Mouse (Mus musculus): ENCODE measurements around the gene Ankrd52.

The Ankrd52 gene

DNA sequence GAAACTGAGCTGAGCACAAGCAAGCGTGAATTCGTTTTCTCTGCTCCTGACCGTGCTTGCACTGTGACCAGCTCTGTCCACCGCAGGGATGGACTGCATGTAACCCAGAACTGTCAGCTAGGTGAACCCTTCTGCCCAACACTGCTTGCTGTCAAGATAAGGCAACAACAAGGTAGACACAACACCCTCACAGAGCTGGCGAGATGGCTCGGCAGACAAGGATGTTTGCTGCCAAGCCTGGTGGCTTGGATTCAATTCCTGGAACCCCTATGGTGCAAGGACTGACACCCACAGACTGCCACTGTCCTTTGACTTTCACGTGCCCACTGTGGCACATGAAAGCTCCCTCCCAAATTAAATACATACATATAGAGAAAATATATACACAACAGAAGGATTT lies 27.0 kb downstream of the Ankrd52 start:
- no peak for DNase-seq (ENCODE audit: low spot score)

- no peak for DNase-seq (ENCODE audit: low spot score)
Measured at GRCm38 (mm10) chr10:128408591-128409535, 31.9 kb downstream of the Ankrd52 start.

DNA sequence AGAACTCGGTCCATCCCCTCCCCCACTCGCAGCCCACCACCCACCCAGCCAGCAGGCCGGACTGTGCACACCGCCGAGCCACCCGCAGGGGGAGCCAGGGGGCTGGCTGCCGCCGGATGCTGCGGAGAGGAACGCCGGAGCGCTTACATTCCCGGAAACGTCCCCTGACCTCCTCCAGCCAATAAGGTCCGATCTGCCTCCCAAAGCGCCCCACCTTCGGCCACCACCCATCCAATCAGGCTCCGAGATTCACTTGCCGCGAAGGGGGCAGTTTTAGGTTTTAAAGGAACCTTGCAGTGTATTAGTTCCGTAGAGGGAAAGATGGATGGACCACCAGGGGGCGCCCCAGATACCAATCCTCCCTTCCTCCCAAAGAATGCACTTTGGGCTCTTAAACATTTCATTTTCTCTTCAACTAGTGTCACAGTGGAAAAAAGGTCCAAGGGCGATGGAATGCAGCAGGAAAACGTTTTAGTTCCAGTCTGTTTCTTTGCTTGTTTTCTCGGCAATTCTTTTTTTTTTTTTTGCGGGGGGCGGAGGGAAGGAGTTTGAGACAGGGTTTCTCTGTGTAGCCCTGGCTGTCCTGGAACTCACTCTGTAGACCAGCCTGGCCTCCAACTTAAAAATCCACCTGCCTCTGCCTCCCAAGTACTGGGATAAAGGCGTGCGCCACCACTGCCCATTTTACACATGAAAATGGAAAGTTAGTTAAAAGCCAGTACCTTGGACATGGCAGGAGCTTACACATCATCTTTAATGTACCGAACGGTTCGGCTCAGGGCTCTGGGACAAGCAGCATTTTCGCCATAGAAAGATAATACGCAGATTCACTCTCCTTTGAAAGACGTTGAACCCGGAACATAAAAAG lies 33.0 kb downstream of the Ankrd52 start:
- peak; percentile 98 for DNase-seq (ENCODE audit: low spot score)

DNA sequence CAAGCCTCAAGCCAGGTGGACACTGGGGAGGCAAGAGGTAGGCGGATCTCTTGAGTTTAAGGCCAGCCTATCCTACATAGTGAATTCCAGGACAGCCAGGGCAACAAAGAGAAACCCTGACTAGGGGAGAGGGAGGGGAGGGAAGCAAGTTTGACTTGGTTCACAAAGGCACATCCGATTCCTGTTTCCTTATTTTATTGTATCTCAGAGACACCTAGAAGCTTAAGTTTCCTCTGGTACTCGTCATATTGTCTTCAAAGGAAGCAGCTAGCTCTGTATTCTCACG lies 33.6 kb downstream of the Ankrd52 start:
- DNase-seq (ENCODE audit: low spot score), result no peak

GRCm38 (mm10) chr10:128411211-128412054 lies 34.5 kb downstream of the Ankrd52 start, which contains the start of the genes Nabp2 and Rnf41:
Nabp2 (minus strand) TSS chr10:128411492.
Rnf41 (plus strand) TSS chr10:128411657.
- peak; percentile 98 for DNase-seq (ENCODE audit: low spot score)

DNA sequence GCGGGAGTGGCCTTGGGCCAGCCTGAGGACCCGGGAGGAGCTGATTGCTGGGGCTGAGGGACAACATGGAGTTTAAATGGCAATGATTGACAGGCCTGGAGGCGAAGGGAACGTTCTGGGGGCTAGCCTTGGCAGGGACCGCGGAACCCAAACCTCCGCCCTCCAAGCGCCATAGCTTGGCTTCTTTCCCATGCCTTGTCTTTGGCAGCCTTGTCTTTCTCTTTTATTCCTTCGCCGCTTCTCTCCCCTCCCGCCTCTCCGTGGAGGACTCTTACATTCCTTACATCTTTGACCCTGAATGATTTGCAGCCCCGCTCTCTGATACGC lies 35.1 kb downstream of the Ankrd52 start:
- no peak for DNase-seq (ENCODE audit: low spot score)

DNA sequence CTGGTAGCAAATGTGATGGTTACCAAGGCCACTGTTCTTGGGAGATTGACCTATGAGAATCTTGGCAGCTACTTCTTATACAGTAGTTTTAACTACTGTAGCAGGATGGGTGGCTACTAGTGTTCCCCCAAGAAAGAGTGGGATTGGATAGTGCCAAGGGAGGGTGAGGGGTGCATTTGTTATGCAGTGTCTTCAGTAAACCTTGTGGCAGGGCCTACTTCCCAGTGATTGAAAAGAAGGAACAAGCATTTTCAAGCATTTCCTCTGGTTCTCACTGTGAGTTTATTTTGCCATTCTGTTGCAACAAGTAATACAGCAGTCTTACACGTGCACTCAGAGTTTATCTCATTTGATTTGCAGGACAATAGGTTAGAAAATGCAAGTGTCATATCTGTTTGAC lies 35.6 kb downstream of the Ankrd52 start:
- no peak for DNase-seq (ENCODE audit: low spot score)

- DNase-seq (ENCODE audit: low spot score), result no peak
Measured at GRCm38 (mm10) chr10:128413076-128413475, 36.2 kb downstream of the Ankrd52 start.

DNA sequence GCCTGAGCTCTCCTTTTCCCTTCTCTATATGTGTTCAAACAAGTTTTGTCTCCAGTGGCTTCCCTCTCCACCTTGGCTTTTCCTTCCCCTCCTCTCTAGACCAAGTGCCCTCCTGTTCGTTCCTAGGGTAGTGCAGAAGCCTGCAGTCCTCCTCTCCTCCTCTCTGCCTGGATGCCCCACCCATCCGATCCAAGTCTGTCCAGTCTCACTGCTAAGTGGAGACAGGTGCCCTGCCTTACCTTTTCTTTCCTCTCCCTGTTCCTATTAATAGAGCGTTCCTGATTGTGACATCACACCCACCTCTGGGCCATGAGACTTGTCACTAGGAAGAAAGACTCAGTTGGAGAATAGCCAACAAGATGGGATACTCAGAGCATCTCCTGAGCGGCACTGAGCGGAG lies 37.9 kb downstream of the Ankrd52 start:
- DNase-seq (ENCODE audit: low spot score), result no peak

GRCm38 (mm10) chr10:128422426-128422825 lies 45.5 kb downstream of the Ankrd52 start:
- no peak for DNase-seq (ENCODE audit: low spot score)

DNA sequence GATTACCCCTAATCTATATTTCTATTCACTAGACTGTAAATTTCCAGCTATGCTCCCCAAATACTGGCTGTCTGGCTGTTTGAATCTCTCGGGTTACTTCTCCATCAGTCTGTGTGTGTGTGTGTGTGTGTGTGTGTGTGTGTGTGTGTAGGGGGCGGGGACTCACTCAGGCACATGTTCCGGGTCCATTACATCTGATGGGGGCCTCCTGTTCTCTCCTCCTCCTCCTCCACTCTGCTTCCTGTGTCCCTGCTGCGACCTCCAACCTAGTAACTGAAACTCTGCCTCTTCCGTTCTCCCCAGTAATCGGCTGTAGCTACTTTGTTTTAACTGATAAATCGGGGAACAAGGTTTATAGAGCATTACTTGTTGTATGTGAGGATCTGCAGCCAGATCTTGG lies 47.7 kb downstream of the Ankrd52 start:
- no peak for DNase-seq (ENCODE audit: low spot score)

- no peak for DNase-seq (ENCODE audit: low spot score)
Measured at GRCm38 (mm10) chr10:128425260-128425659, 48.3 kb downstream of the Ankrd52 start.

GRCm38 (mm10) chr10:128429052-128429451 lies 52.1 kb downstream of the Ankrd52 start:
- no peak for DNase-seq (ENCODE audit: low spot score)

DNA sequence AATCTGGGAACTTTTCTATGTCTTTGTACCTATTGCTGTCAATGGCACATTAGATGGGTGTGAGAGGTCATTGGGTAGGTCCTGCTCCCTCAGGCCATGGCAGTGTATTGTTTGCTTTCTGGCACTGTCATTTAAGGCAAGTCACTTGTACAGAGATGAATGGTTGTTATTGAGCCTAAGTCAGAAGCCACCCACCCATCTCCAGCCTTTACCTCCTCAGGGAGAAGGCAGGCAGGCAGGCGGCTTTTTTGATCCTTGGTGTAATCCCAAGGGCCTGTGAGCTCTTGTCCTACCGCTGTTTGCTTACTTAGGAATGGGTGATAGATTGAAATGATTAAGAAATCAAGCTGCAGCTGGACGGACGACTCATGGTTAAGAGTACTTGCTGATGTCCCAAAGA lies 52.5 kb downstream of the Ankrd52 start:
- DNase-seq (ENCODE audit: low spot score), result no peak

GRCm38 (mm10) chr10:128433417-128433816 lies 56.5 kb downstream of the Ankrd52 start:
- DNase-seq (ENCODE audit: low spot score), result no peak

- no peak for DNase-seq (ENCODE audit: low spot score)
Measured at GRCm38 (mm10) chr10:128434681-128435080, 57.8 kb downstream of the Ankrd52 start.

DNA sequence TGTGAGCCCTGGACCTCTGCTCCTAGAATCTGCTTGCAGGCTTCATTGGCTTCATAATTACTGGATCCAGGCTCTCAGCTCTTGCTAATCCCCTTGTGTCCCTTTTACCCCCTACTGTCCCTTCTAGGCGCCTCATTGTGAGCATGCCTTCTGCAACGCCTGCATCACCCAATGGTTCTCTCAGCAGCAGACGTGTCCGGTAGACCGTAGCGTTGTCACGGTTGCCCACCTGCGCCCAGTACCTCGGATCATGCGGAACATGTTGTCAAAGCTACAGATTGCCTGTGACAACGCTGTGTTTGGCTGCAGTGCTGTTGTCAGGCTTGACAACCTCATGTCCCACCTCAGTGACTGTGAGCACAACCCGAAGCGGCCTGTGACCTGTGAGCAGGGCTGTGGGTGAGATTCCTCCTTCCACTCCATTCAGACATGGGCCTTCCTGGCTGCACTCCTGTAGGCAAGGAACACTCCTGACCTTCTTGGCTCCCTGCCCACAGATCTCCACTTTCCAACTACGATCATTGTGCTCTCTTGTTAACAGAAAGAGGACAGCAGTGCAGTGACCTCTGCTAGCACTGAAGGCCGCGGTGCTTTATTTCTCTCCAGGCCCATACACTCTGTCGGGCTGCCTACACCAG lies 58.4 kb downstream of the Ankrd52 start:
- DNase-seq (ENCODE audit: low spot score), result no peak

DNA sequence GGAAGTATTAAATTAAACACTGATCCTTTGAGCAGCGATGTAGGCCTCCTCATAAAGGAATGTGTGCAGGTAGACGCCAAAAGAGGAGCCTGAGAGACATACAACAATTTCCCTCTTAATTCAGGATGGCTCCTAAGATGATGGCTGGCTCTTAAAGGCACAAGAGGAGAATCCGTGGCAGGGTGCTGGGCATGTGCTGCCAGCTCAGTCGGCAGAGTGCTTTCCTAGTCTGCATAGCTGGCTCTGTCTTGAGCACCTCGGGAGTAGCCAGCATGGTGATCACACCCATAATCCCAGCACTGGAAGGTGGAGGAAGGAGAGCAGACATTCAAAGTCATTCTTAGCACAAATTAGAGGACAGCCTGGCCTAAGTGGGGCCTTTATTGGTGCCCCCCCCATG lies 59.0 kb downstream of the Ankrd52 start:
- no peak for DNase-seq (ENCODE audit: low spot score)

- DNase-seq (ENCODE audit: low spot score), result no peak
Measured at GRCm38 (mm10) chr10:128436376-128436775, 59.5 kb downstream of the Ankrd52 start.

DNA sequence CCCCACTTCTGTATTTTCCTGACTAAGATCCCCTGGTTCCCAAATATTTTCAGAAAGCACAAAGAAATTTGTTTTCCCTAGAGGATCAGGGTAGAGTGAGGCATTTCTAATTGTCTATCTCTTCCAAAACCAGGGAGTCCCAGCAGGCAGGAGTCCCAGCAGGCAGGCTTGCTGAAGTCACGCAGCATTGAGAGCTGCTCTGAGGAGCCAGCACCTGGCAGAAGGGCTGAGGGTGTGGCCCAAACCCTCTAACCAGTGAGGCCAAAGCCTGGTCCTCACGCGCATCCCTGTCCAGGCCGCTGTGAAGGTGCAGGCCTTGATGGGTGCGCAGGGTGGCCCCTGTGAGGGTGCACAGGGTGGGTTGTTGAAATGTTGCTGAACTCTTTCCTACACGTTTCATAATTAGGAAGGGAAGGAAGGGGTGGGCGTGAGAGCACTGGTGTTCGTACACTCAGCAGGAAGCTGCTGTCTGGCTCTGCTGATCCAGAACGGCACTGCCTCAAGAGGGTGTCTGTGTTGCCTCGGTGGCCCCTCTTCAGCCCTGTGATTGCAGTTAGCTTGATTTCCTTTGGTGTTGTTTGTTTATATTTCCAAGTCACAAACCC lies 61.9 kb downstream of the Ankrd52 start:
- DNase-seq (ENCODE audit: low spot score), result no peak

GRCm38 (mm10) chr10:128440407-128440806 lies 63.5 kb downstream of the Ankrd52 start:
- no peak for DNase-seq (ENCODE audit: low spot score)

Measured in yolk sac, embryonic 10.5 days (tissue).